Mouse (Mus musculus) left cerebral cortex, postnatal 10 days (tissue): Measurements from ENCODE around the gene Apoe. TPM values are rescaled to one million over a fixed set of nuclear protein-coding genes. Genes with fewer than 3 reads are reported as not detected.
"Not testable (repeated sequence)": the region's sequence is repeated elsewhere in the genome, so short reads cannot be mapped to it uniquely, and the experiment has no call there.

Experiments
- DNase-seq, 2 experiments: peaks; one replicate each; pipeline ENCODE4 v3.0.0; 2021 to 2022; ENCODE audit warnings: low spot score in 2 of 2, mixed read lengths in 1 of 2; ENCODE audit errors: extremely low spot score in 1 of 2
- intact Hi-C: fragments of 180-260 bp; cut with DNase I; formaldehyde crosslinking; loops from one replicate; pipeline ENCODE4 v1.15.1; 2025
- total RNA-seq, 2 experiments: library from RNA; stranded (reverse); gene quantifications; 2 replicates each; pipeline ENCODE4 v1.2.3; 2021

Gene Apoe
- total RNA-seq, 2 experiments from 2014 or later: 1,326 to 1,376 TPM

GRCm38 (mm10) chr7:19697949-19698906 lies 760 bp downstream of the Apoe start:
- intact Hi-C loops: no loop called here
- peak in 1 of 2 experiments; percentile 72 for DNase-seq

GRCm38 (mm10) chr7:19696336-19696873 lies 2.6 kb downstream of the Apoe start:
- no peak for DNase-seq
- intact Hi-C loops: no loop called here

- intact Hi-C loops: no loop called here
- DNase-seq: no peak
Measured at GRCm38 (mm10) chr7:19695881-19696280, 3.1 kb downstream of the Apoe start.

- DNase-seq: no peak
- intact Hi-C loops: no loop called here
Measured at GRCm38 (mm10) chr7:19695213-19695594, 3.8 kb downstream of the Apoe start.

- intact Hi-C loops: no loop called here
- DNase-seq: no peak
Measured at GRCm38 (mm10) chr7:19694336-19695212, 4.4 kb downstream of the Apoe start.

GRCm38 (mm10) chr7:19693421-19693820 lies 5.6 kb downstream of the Apoe start:
- intact Hi-C loops: no loop called here
- peak in 1 of 2 experiments; percentile 84 for DNase-seq

- intact Hi-C loops: no loop called here
- DNase-seq: no peak
Measured at GRCm38 (mm10) chr7:19691873-19692865, 6.8 kb downstream of the Apoe start, which contains the start of gene Apoc1. Gene Apoc1 (minus strand): TSS chr7:19692660.

- no peak for DNase-seq
- intact Hi-C loops: no loop called here
Measured at GRCm38 (mm10) chr7:19691434-19691833, 7.6 kb downstream of the Apoe start.

- intact Hi-C loops: no loop called here
- no peak for DNase-seq
Measured at GRCm38 (mm10) chr7:19690845-19691244, 8.1 kb downstream of the Apoe start.

GRCm38 (mm10) chr7:19688611-19689010 lies 10.4 kb downstream of the Apoe start:
- no peak for DNase-seq
- intact Hi-C loops: no loop called here

GRCm38 (mm10) chr7:19688101-19688500 lies 10.9 kb downstream of the Apoe start:
- intact Hi-C loops: no loop called here

GRCm38 (mm10) chr7:19686927-19687583 lies 11.9 kb downstream of the Apoe start:
- intact Hi-C loops, DNase-seq: not testable (repeated sequence)

More at GRCm38 (mm10) chr7:19688101-19688500, 10.9 kb downstream of the Apoe start:
- DNase-seq: no peak

GRCm38 (mm10) chr7:19686521-19686920 lies 12.5 kb downstream of the Apoe start:
- DNase-seq: no peak
- intact Hi-C loops: no loop called here

- no peak for DNase-seq
- intact Hi-C loops: no loop called here
Measured at GRCm38 (mm10) chr7:19685374-19685773, 13.6 kb downstream of the Apoe start.

- no peak for DNase-seq
- intact Hi-C loops: no loop called here
Measured at GRCm38 (mm10) chr7:19683771-19684201, 15.2 kb downstream of the Apoe start.

- DNase-seq: no peak
- intact Hi-C loops: no loop called here
Measured at GRCm38 (mm10) chr7:19682979-19683378, 16.0 kb downstream of the Apoe start.

GRCm38 (mm10) chr7:19681202-19681694 lies 17.7 kb downstream of the Apoe start, which contains the start of the genes Gm44805 and Apoc4:
Gene Gm44805 (minus strand): TSS chr7:19681423.
Gene Apoc4 (minus strand): TSS chr7:19681479.
- DNase-seq: no peak
- intact Hi-C loops: no loop called here
